Comparison of ENCODE assay signal across 23 mouse cellular contexts in the genomic region with DNA sequence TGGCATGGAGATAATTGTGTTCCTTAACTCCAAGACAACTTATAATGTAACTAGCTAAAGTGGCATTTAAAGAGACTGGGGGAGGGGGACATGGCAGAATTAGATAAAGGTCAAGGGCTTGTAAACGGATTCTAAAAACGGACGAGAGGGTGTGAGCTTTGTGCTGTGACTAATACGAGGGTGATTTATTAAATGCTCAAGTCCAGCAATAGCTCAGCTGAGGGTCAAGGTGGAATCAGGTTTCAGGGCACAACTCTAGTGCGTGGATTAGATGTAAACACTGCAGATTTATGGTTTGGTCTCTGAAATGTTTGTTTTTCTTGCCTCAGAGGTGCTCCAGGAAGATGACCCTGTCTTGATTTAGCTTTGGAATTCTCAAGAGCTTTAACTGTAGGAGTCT.
A peak's percentile ranks its signal among the peaks of the same experiment; 100 is the strongest.
DNase-seq lines count a peak whose midpoint lies in the region; ATAC-seq and TF ChIP-seq lines count a peak whose summit lies in the region.
"Had no signal": no experiment of that assay in that cellular context is flagged by ENCODE, and none has a peak within 500 bp of the region (broad histone marks: within the 10 kb centered on the region; RNA-seq: fewer than 3 reads in every experiment).

No protein-coding gene starts in this region.

- no peak overlapping the region for H3K9ac ChIP-seq in liver, embryonic 12.5 days
- no peak overlapping the region for H3K9ac ChIP-seq in hindbrain, postnatal 0 days (replicated peaks; ENCODE audit: low read length)
- H3K9ac ChIP-seq: heart, embryonic 12.5 days; limb, embryonic 15.5 days; midbrain, embryonic 12.5 days; neural tube, embryonic 15.5 days had no signal

- TF ChIP-seq CTCF in hindbrain, postnatal 0 days (IDR thresholded peaks at IDR 0.05; ENCODE audit: low read depth): no peak

- H3K9me3 ChIP-seq in liver, embryonic 12.5 days (replicated peaks): no peaks in the 10 kb centered on the region
- H3K9me3 ChIP-seq in hindbrain, postnatal 0 days (ENCODE audit: low read length): no peaks in the 10 kb centered on the region
- H3K9me3 ChIP-seq: G1E; heart, embryonic 12.5 days; limb, embryonic 15.5 days; midbrain, embryonic 12.5 days; neural tube, embryonic 15.5 days had no signal

- no peak overlapping the region for H3K27ac ChIP-seq in liver, embryonic 12.5 days
- no peak overlapping the region for H3K27ac ChIP-seq in hindbrain, postnatal 0 days
- H3K27ac ChIP-seq: limb, embryonic 15.5 days; macrophage; midbrain, embryonic 12.5 days; neural tube, embryonic 15.5 days had no signal

- H3K36me3 ChIP-seq in liver, embryonic 12.5 days: no peaks in the 10 kb centered on the region
- no peaks in the 10 kb centered on the region for H3K36me3 ChIP-seq in hindbrain, postnatal 0 days (ENCODE audit: insufficient read depth, low read length)
- H3K36me3 ChIP-seq: G1E; heart, embryonic 12.5 days; limb, embryonic 15.5 days; midbrain, embryonic 12.5 days; neural tube, embryonic 15.5 days had no signal

- ATAC-seq in liver, embryonic 12.5 days: no peak
- ATAC-seq in hindbrain, postnatal 0 days: no peak
- ATAC-seq: CD4-positive, CD25-positive, alpha-beta regulatory T cell, adult 4 months; inflammation-experienced regulatory T-cells, adult 6 months had no signal

- peak; percentile 45 for DNase-seq in kidney, adult 9 months
- DNase-seq in kidney, postnatal 14 days: no peak
- DNase-seq in adrenal gland, postnatal 14 days: peak; percentile 52
- DNase-seq in hindlimb bud, embryonic 11.5 days (ENCODE audit: extremely low spot score, low read depth, low spot score): peak; percentile 6
- DNase-seq in yolk sac, embryonic 10.5 days (ENCODE audit: low spot score): peak; percentile 27
- no peak for DNase-seq in hindbrain, postnatal 0 days (ENCODE audit: low spot score)
- DNase-seq: cerebellum, postnatal 10 days; gastrocnemius, postnatal 10 days; heart, postnatal 4 days; layer of hippocampus, postnatal 36 days; lung, adult 2 months; thymus, postnatal 36 days had no signal

- no peak overlapping the region for H3K4me2 ChIP-seq in liver, embryonic 12.5 days
- no peak overlapping the region for H3K4me2 ChIP-seq in hindbrain, postnatal 0 days (ENCODE audit: low read depth, low read length)
- H3K4me2 ChIP-seq: heart, embryonic 12.5 days; limb, embryonic 15.5 days; midbrain, embryonic 12.5 days; neural tube, embryonic 15.5 days had no signal

- no peak overlapping the region for H3K4me3 ChIP-seq in liver, embryonic 12.5 days
- no peak overlapping the region for H3K4me3 ChIP-seq in hindbrain, postnatal 0 days (ENCODE audit: low read length)
- H3K4me3 ChIP-seq: erythroblast, embryonic 14.5 days; heart, embryonic 12.5 days; limb, embryonic 15.5 days; midbrain, embryonic 12.5 days; myocyte; neural tube, embryonic 15.5 days had no signal

- H3K27me3 ChIP-seq in liver, embryonic 12.5 days (replicated peaks): no peaks in the 10 kb centered on the region
- no peaks in the 10 kb centered on the region for H3K27me3 ChIP-seq in hindbrain, postnatal 0 days (ENCODE audit: insufficient read depth, low read length)
- H3K27me3 ChIP-seq: heart, embryonic 12.5 days; limb, embryonic 15.5 days; midbrain, embryonic 12.5 days; neural tube, embryonic 15.5 days had no signal

- no peaks in the 10 kb centered on the region for H3K4me1 ChIP-seq in liver, embryonic 12.5 days
- H3K4me1 ChIP-seq in hindbrain, postnatal 0 days (ENCODE audit: insufficient read depth, low read length): no peaks in the 10 kb centered on the region
- H3K4me1 ChIP-seq: limb, embryonic 15.5 days; midbrain, embryonic 12.5 days; neural tube, embryonic 15.5 days had no signal

- WGBS in liver, embryonic 12.5 days (ENCODE audit: insufficient replicate concordance): 36% methylated on average over 5 of the region's 5 CpGs
- 44% methylated on average over 5 of the region's 5 CpGs for WGBS in hindbrain, postnatal 0 days

Comparison
In these comparisons a context has a peak if more than half of its experiments do, and no peak if none do; other contexts are left out.
1. DNase-seq: peak in kidney, adult 9 months (single experiment), adrenal gland, postnatal 14 days (single experiment), hindlimb bud, embryonic 11.5 days (single experiment) and yolk sac, embryonic 10.5 days (single experiment); none in kidney, postnatal 14 days (single experiment) and hindbrain, postnatal 0 days (single experiment).